Mouse (Mus musculus) C2C12 (cell line): Measurements from ENCODE around the gene Sele.

Experiments used
- CEBPB ChIP-seq: IDR thresholded peaks from one replicate; pipeline ENCODE4 v1.6.1; 2011; ENCODE audit warnings: low read depth, mild to moderate bottlenecking, control low read depth, moderate library complexity
- CTCF ChIP-seq: IDR thresholded peaks from one replicate; pipeline ENCODE4 v1.5.1; 2011; ENCODE audit not compliant: control insufficient read depth, insufficient read depth, insufficient read length
- MAX ChIP-seq: IDR thresholded peaks from one replicate; pipeline ENCODE4 v1.6.1; 2011; ENCODE audit warnings: mild to moderate bottlenecking, control low read depth
- MYOD1 ChIP-seq: IDR thresholded peaks from one replicate; pipeline ENCODE4 v1.6.1; 2011; ENCODE audit warnings: low read depth; ENCODE audit not compliant: control insufficient read depth, insufficient read length
- MYOG ChIP-seq: IDR thresholded peaks from one replicate; pipeline ENCODE4 v1.6.1; 2011; ENCODE audit not compliant: control insufficient read depth, insufficient read length; ENCODE audit errors: extremely low read depth
- USF1 ChIP-seq: IDR thresholded peaks from one replicate; pipeline ENCODE4 v1.6.1; 2011; ENCODE audit warnings: low read depth, mild to moderate bottlenecking, control low read depth, moderate library complexity

DNA sequence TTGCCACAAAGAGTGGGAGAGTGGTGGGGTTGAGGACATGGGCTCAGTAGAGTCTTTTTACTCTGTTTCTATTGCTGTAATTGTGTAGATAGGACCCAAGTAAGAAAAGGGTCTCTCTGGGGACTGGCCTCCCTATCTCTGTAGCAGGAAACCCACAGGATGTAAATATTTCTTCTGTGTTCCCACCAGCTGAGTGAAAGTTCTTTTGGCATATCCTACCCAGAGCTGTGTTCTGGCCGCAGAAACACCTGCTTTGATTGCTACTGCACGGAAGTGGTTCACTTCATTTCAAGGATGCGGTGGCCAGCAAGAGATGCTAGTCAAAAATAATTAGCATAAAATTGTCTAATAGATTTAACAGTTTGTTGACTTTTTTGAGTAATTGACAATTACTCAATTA is 29.0 kb downstream of the Sele start:
- TF ChIP-seq CTCF (no peak), CEBPB (no peak), MYOD1 (no peak), MAX (no peak), USF1 (no peak), MYOG (no peak)
